Mouse (Mus musculus) erythroblast, embryonic 14.5 days (primary cell): ENCODE results near the gene Ciao2b.

ENCODE experiments used
- GATA1 ChIP-seq: IDR thresholded peaks from 2 replicates; pipeline ENCODE4 v1.6.1; 2012; ENCODE audit warnings: low read length, inconsistent platforms, mixed read lengths
- TAL1 ChIP-seq: IDR thresholded peaks from 3 replicates; pipeline ENCODE4 v1.6.1; 2012; ENCODE audit warnings: low read length, inconsistent platforms, mixed read lengths

GRCm38 (mm10) chr8:104640241-104640640 is 1.5 kb downstream of the Ciao2b start:
- TF ChIP-seq GATA1 (no peak), TAL1 (no peak)
